ENCODE assay signal across 20 mouse cellular contexts in the genomic region with DNA sequence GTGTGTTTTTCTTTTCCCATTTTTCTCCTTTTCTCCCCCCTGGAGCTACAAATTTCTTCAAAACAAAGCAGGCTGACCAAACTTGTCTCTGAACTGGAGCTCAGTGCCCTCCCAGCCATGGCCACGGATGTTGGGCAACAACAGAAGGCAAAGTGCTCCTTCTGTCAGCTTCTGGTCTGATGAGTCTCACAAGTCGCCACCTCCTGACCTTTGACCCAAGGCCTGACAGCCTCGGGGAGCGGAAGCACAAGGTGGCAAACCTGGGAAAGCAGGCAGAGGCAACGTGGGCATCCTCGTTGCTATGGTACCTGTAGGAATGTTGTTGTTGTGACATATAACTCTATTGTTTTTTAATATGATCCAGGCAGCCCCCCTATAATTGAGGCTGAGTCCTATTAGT. TPM values are rescaled to one million over a fixed set of nuclear protein-coding genes. Genes with fewer than 3 reads are reported as not detected.
DNase-seq lines count a peak whose midpoint lies in the region; ATAC-seq lines count a peak whose summit lies in the region.
"Had no signal": no experiment of that assay in that cellular context is flagged by ENCODE, and none has a peak within 500 bp of the region (broad histone marks: within the 10 kb centered on the region; RNA-seq: fewer than 3 reads in every experiment).

No protein-coding gene starts in this region.

- no peak overlapping the region for H3K9ac ChIP-seq in hindbrain, embryonic 11.5 days (ENCODE audit: low read depth, low read length)
- H3K9ac ChIP-seq: embryonic facial prominence, embryonic 13.5 days; forebrain, embryonic 12.5 days; forebrain, postnatal 0 days; heart, embryonic 12.5 days; hindbrain, embryonic 13.5 days had no signal

- H3K4me2 ChIP-seq in hindbrain, embryonic 11.5 days (replicated peaks; ENCODE audit: low read depth, low read length) = no peak overlapping the region
- H3K4me2 ChIP-seq: embryonic facial prominence, embryonic 13.5 days; forebrain, embryonic 12.5 days; heart, embryonic 12.5 days; hindbrain, embryonic 13.5 days had no signal

- no peak overlapping the region for H3K27ac ChIP-seq in hindbrain, embryonic 10.5 days
- H3K27ac ChIP-seq in hindbrain, embryonic 11.5 days (ENCODE audit: low read depth, low read length) = no peak overlapping the region
- H3K27ac ChIP-seq: embryonic facial prominence, embryonic 13.5 days; forebrain, embryonic 12.5 days; hindbrain, embryonic 13.5 days; hindbrain, postnatal 0 days had no signal

- H3K4me1 ChIP-seq in hindbrain, embryonic 10.5 days (replicated peaks) = peaks cover 14% of the 10 kb centered on the region
- H3K4me1 ChIP-seq in hindbrain, embryonic 11.5 days (replicated peaks; ENCODE audit: control insufficient read depth, insufficient read depth, low read length) = no peaks in the 10 kb centered on the region
- H3K4me1 ChIP-seq: heart, embryonic 12.5 days had no signal

- H3K36me3 ChIP-seq in hindbrain, embryonic 10.5 days = no peaks in the 10 kb centered on the region
- H3K36me3 ChIP-seq in hindbrain, embryonic 11.5 days (ENCODE audit: control insufficient read depth, insufficient read depth, low read length) = no peaks in the 10 kb centered on the region
- H3K36me3 ChIP-seq: embryonic facial prominence, embryonic 13.5 days; forebrain, embryonic 12.5 days; heart, embryonic 12.5 days; hindbrain, embryonic 13.5 days had no signal

- H3K27me3 ChIP-seq in hindbrain, embryonic 10.5 days (ENCODE audit: insufficient read depth, poor library complexity, severe bottlenecking) = no peaks in the 10 kb centered on the region
- no peaks in the 10 kb centered on the region for H3K27me3 ChIP-seq in hindbrain, embryonic 11.5 days (ENCODE audit: control insufficient read depth, insufficient read depth, low read length)
- H3K27me3 ChIP-seq: embryonic facial prominence, embryonic 13.5 days; forebrain, embryonic 12.5 days; heart, embryonic 12.5 days; hindbrain, embryonic 13.5 days had no signal

- H3K9me3 ChIP-seq in hindbrain, embryonic 10.5 days = no peaks in the 10 kb centered on the region
- no peaks in the 10 kb centered on the region for H3K9me3 ChIP-seq in hindbrain, embryonic 11.5 days (ENCODE audit: control insufficient read depth, low read length)
- H3K9me3 ChIP-seq: embryonic facial prominence, embryonic 13.5 days; forebrain, embryonic 12.5 days; heart, embryonic 12.5 days; hindbrain, embryonic 13.5 days had no signal

- no peak for ATAC-seq in hindbrain, embryonic 11.5 days (ENCODE audit: low FRiP score)
- ATAC-seq: forebrain, postnatal 0 days; hindbrain, postnatal 0 days had no signal

- no peak overlapping the region for H3K4me3 ChIP-seq in hindbrain, embryonic 10.5 days
- H3K4me3 ChIP-seq in hindbrain, embryonic 11.5 days (ENCODE audit: low read depth, low read length) = no peak overlapping the region
- H3K4me3 ChIP-seq: embryonic facial prominence, embryonic 13.5 days; forebrain, embryonic 12.5 days; heart, embryonic 12.5 days; hindbrain, embryonic 13.5 days had no signal

- WGBS in hindbrain, embryonic 10.5 days = 19% methylated on average over 6 of the region's 6 CpGs
- 24% methylated on average over 6 of the region's 6 CpGs for WGBS in hindbrain, embryonic 11.5 days

- peak; percentile 20 for DNase-seq in hindbrain, embryonic 10.5 days (ENCODE audit: low spot score)
- no peak for DNase-seq in hindbrain, embryonic 11.5 days (ENCODE audit: low spot score)
- peak; percentile 17 to 52 for DNase-seq in kidney, postnatal 25 days
- DNase-seq in kidney, postnatal 14 days = no peak
- peak; percentile 8 for DNase-seq in 416B (ENCODE audit: low read depth)
- peak; percentile 26 for DNase-seq in embryo, embryonic 11 days
- DNase-seq in thymus, postnatal 25 days = no peak
- DNase-seq: adrenal gland, adult 2 months; adrenal gland, postnatal 25 days; cerebellum, adult 18-20 months; cerebellum, adult 9-11 months; cerebellum, postnatal 36 days; forebrain, postnatal 0 days; gastrocnemius, postnatal 14 days; heart, postnatal 36 days had no signal

RNA-seq across cellular contexts. Expression of gene Asb17, which starts 17.4 kb away (rescaled TPM):
- polyA plus RNA-seq in hindbrain, embryonic 10.5 days (2016; fragmentation: Nextera tagmentation; extraction: Ambion mirVana) = 0.39 and 0.65 TPM in 2 replicates
- polyA plus RNA-seq in hindbrain, embryonic 11.5 days (2014; fragmentation: Nextera tagmentation; extraction: Ambion mirVana) = 0.25 and 0.86 TPM in 2 replicates
- polyA plus RNA-seq: adrenal gland, adult 2 months; forebrain, embryonic 12.5 days; forebrain, postnatal 0 days; hindbrain, postnatal 0 days had no signal

Comparison
In these comparisons a context has a peak if more than half of its experiments do, and no peak if none do; other contexts are left out.
1. DNase-seq: peak in hindbrain, embryonic 10.5 days (single experiment), kidney, postnatal 25 days (2 of 2), 416B (single experiment) and embryo, embryonic 11 days (single experiment); none in hindbrain, embryonic 11.5 days (single experiment), kidney, postnatal 14 days (single experiment) and thymus, postnatal 25 days (single experiment).